Mouse (Mus musculus) forebrain, postnatal 0 days (tissue): ENCODE results near the gene Large2. TPM values are rescaled to one million over a fixed set of nuclear protein-coding genes. Genes with fewer than 3 reads are reported as not detected.

Source experiments
- ATAC-seq: fragments of 200-750 bp; cut with Nextera tagmentation; 2 replicates; pipeline ENCODE4 v1.8.0; 2017; ENCODE audit warnings: mild to moderate bottlenecking, moderate library complexity
- DNase-seq: peaks from one replicate; pipeline ENCODE4 v3.0.0-alpha.2; 2015
- H3K27ac ChIP-seq: fragments of 300-500 bp; sonication (generic); 2 replicates; pipeline ENCODE4 v1.5.1; 2014; ENCODE audit warnings: low read depth, mild to moderate bottlenecking, antibody characterized with exemption, low read length, moderate library complexity, mixed read lengths
- H3K27me3 ChIP-seq: fragments of 300-500 bp; sonication (generic); 2 replicates; pipeline ENCODE4 v1.6.1; 2014; ENCODE audit warnings: mild to moderate bottlenecking, low read length, mixed read lengths; ENCODE audit not compliant: insufficient read depth
- H3K36me3 ChIP-seq: fragments of 300-500 bp; sonication (generic); 2 replicates; pipeline ENCODE4 v1.6.1; 2014; ENCODE audit warnings: mild to moderate bottlenecking, moderate library complexity; ENCODE audit not compliant: insufficient read depth
- H3K4me1 ChIP-seq: fragments of 300-500 bp; sonication (generic); 2 replicates; pipeline ENCODE4 v1.6.1; 2014; ENCODE audit warnings: antibody characterized with exemption; ENCODE audit not compliant: insufficient read depth
- H3K4me2 ChIP-seq: fragments of 300-500 bp; sonication (generic); 2 replicates; pipeline ENCODE4 v1.6.1; 2014; ENCODE audit warnings: low read depth, mild to moderate bottlenecking, moderate library complexity
- H3K4me3 ChIP-seq: fragments of 300-500 bp; sonication (generic); 2 replicates; pipeline ENCODE4 v1.5.1; 2014; ENCODE audit warnings: low read depth, low read length, mixed read lengths
- H3K9ac ChIP-seq: fragments of 300-500 bp; sonication (generic); 2 replicates; pipeline ENCODE4 v1.6.1; 2014; ENCODE audit warnings: mild to moderate bottlenecking
- H3K9me3 ChIP-seq: fragments of 300-500 bp; sonication (generic); 2 replicates; pipeline ENCODE4 v1.6.1; 2016; ENCODE audit warnings: low read length
- CTCF ChIP-seq: sonication (generic); IDR thresholded peaks from 2 replicates; pipeline ENCODE4 v1.5.1; 2016; ENCODE audit warnings: antibody characterized with exemption, control low read depth, low read depth
- WGBS: fragments of 180-500 bp; shearing (Covaris S2); extraction: QIAGEN DNeasy Blood & Tissue Kit; methylation state at CpG from one replicate; pipeline ENCODE4 v1.1.7; 2014; 5-methylcytosine and 5-hydroxymethylcytosine counted together
- polyA plus RNA-seq: library from polyadenylated mRNA; unstranded; fragments of >200 nt; fragmentation: Nextera tagmentation; extraction: Ambion mirVana; gene quantifications from 2 replicates; pipeline ENCODE4 v1.2.1, GENCODE M21; 2015
- total RNA-seq: library from RNA; depleted of rRNA; stranded (reverse); fragments of >200 nt; gene quantifications from 2 replicates; pipeline ENCODE4 v1.2.3, GENCODE M21; 2014

Gene Large2
- total and polyA plus RNA-seq, 2 experiments from 2014 or later = 0.10 to 1.5 TPM

DNA sequence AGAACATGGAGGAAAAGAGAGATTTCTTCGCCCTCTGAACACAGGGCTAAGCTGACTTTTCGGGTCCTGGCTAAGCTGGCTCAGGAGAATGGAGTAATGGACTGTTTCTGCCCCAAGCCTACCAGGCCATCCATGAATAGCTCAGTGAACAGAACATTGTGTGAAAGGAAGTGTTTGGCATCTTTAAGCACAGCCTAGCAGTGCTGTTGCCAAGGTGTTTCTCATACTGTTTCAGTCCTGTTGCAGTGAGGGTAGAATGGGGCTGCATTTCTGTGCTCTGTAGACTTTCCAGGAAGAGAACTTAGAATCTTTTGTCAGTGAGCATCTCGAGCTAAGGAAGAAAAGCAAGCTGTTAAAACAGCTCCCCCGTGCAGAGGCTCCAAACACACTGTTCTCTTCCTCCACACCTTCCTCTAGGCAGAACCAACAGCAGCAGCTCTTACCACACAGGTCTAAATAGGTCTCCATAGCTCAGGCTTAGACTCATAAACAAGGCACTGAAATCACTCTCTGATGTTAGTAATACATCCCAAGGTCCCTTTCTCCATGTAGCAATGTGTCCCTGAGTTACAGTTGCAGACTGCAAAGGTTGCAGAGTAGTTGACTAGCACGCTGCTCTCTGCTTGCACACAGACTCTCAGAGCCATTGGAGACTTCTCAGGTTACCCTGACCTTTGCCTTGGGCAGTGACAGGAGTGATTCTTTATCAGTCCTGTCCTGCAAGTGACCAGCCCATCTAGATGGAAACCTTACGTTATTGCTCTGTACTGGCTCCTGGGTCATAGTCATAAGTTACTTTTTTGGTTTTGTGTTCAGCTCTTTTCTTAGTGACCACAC is 24.9 kb downstream of the Large2 start:
- Histone ChIP-seq H3K36me3 (peaks cover 44% of the 10 kb centered on the region), H3K4me3 (no peak overlapping the region), H3K4me1 (no peaks in the 10 kb centered on the region), H3K4me2 (no peak overlapping the region), H3K9me3 (no peaks in the 10 kb centered on the region), H3K27ac (no peak overlapping the region; the same call in 1 of the 2 replicates), H3K27me3 (no peaks in the 10 kb centered on the region), H3K9ac (no peak overlapping the region)
- WGBS = 70% methylated on average over 6 of the region's 6 CpGs
- ATAC-seq (peak; percentile 66), DNase-seq (no peak)
- TF ChIP-seq CTCF = no peak

DNA sequence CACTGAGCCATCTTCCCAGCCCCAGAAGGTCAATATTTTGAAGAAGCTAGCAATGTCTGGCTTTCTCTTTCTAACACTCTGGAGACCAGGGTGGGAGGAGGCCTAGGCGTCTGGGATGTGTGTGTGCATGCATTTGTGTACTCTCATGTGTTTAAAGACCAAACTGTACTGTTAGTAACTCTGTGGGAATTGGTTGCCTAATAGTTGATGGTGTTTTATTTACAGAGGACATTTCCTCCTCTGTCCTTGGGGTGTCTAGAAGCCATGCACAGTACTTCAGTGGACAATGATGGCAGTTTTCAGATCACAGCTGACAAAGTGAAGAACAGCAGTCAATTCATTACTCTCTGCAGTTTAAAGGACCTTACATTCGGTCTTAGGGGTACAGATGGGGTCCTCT is 27.5 kb downstream of the Large2 start:
- DNase-seq = no peak
- Histone ChIP-seq H3K4me2 (no peak overlapping the region), H3K9ac (no peak overlapping the region), H3K4me3 (no peak overlapping the region), H3K9me3 (no peaks in the 10 kb centered on the region), H3K4me1 (no peaks in the 10 kb centered on the region), H3K27ac (no peak overlapping the region), H3K36me3 (peaks cover 52% of the 10 kb centered on the region), H3K27me3 (no peaks in the 10 kb centered on the region)
- 89% methylated on average over 2 of the region's 2 CpGs for WGBS
- TF ChIP-seq CTCF = no peak
- no peak for ATAC-seq

DNA sequence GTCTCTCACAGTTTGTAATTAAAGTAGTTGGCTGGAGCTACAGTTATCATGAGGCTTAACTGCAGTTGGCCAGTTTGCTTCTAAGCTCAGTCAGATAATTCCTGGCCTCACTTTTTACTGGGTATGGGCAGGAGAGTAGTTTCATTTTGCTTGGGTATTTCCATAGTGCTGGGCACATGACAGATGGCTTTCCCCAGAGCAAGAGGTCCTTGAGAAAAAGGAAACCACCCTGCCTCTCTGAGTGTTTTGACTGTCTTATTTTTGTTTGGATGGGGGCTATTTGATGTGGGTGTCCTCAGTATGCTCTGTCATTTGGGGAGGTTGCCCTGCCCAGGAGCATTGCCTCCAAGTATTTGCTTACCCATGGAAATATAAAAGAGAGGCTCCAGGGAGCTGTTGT is 32.3 kb downstream of the Large2 start:
- H3K36me3 ChIP-seq = peaks cover 25% of the 10 kb centered on the region
- TF ChIP-seq CTCF = no peak
- H3K4me3 ChIP-seq = no peak overlapping the region
- H3K27me3 ChIP-seq = no peaks in the 10 kb centered on the region
- H3K4me1 ChIP-seq = no peaks in the 10 kb centered on the region
- H3K9me3 ChIP-seq = no peaks in the 10 kb centered on the region
- H3K27ac ChIP-seq = no peak overlapping the region
- DNase-seq (no peak), ATAC-seq (no peak)
- H3K9ac ChIP-seq = no peak overlapping the region
- H3K4me2 ChIP-seq = no peak overlapping the region

GRCm38 (mm10) chr2:92331871-92332270 is 42.8 kb downstream of the Large2 start:
- peaks cover 43% of the 10 kb centered on the region for H3K36me3 ChIP-seq
- no peak overlapping the region for H3K4me3 ChIP-seq
- no peak overlapping the region for H3K4me2 ChIP-seq
- no peak overlapping the region for H3K9ac ChIP-seq
- H3K9me3 ChIP-seq = no peaks in the 10 kb centered on the region
- no peak overlapping the region for H3K27ac ChIP-seq
- ATAC-seq = no peak
- no peaks in the 10 kb centered on the region for H3K27me3 ChIP-seq
- TF ChIP-seq CTCF = no peak
- 96% methylated on average over 2 of the region's 2 CpGs for WGBS
- no peak for DNase-seq
- H3K4me1 ChIP-seq = no peaks in the 10 kb centered on the region

DNA sequence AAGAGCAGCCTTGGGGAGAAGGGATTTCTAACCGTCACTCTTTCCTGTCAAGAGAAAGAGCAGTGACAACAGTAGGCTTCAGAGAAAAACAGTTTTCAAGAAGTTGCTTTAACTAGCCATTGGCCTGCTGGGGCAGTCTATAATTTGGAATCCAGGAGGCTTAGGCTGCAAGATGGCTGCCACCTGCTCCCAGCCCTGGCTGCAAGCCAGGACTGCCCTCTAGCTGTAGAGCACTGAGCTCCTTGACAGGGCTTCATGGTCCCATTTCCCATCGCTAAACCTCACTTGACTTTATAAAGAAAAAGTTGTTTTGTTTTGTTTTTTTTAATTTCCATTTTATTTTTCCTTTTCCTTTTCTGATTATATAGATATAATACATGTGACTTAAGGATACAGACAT is 43.3 kb downstream of the Large2 start:
- Histone ChIP-seq H3K27me3 (no peaks in the 10 kb centered on the region), H3K9me3 (no peaks in the 10 kb centered on the region), H3K9ac (no peak overlapping the region), H3K4me2 (no peak overlapping the region), H3K27ac (no peak overlapping the region), H3K36me3 (peaks cover 43% of the 10 kb centered on the region), H3K4me1 (no peaks in the 10 kb centered on the region), H3K4me3 (no peak overlapping the region)
- DNase-seq (peak; percentile 53), ATAC-seq (peak; percentile 43; the same call in 1 of the 2 replicates)
- TF ChIP-seq CTCF = peak; percentile 20; the same call in 1 of the 2 replicates
- 74% methylated on average over 2 of the region's 2 CpGs for WGBS

GRCm38 (mm10) chr2:92330840-92331239 is 43.8 kb downstream of the Large2 start:
- Histone ChIP-seq H3K4me2 (no peak overlapping the region), H3K4me3 (no peak overlapping the region), H3K36me3 (peaks cover 43% of the 10 kb centered on the region), H3K27ac (no peak overlapping the region), H3K9ac (no peak overlapping the region), H3K27me3 (no peaks in the 10 kb centered on the region), H3K4me1 (no peaks in the 10 kb centered on the region), H3K9me3 (no peaks in the 10 kb centered on the region)
- DNase-seq = peak; percentile 83
- WGBS = 56% methylated on average over 2 of the region's 2 CpGs
- TF ChIP-seq CTCF = peak; percentile 76
- ATAC-seq = 0 out of 2 replicates have a peak, but pooled peaks have one; percentile 40

DNA sequence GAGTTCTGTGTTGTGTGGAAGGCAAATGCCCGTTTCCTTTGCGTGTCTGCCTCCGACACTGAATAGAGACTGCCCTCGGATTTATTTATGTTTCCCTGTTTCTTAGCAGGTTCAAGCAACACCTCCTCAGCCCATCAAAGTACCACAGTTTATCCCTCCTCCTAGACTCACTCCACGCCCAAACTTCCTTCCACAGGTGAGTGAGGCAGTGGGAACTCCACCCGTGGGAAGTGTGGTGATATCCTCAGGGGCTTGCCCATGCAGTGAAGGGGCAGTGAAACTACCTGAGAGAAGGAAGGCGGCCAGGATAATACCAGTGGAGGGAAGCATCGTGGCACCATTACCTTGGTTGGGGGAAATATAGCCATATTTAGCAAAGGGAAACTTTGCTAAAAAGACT is 46.5 kb downstream of the Large2 start:
- no peak overlapping the region for H3K4me3 ChIP-seq
- 96% methylated on average over 8 of the region's 8 CpGs for WGBS
- H3K27me3 ChIP-seq = no peaks in the 10 kb centered on the region
- no peaks in the 10 kb centered on the region for H3K4me1 ChIP-seq
- no peak for TF ChIP-seq CTCF
- DNase-seq (no peak), ATAC-seq (no peak)
- no peak overlapping the region for H3K27ac ChIP-seq
- H3K9ac ChIP-seq = no peak overlapping the region
- no peak overlapping the region for H3K4me2 ChIP-seq
- H3K9me3 ChIP-seq = no peaks in the 10 kb centered on the region
- peaks cover 36% of the 10 kb centered on the region for H3K36me3 ChIP-seq
